Mouse (Mus musculus): Measurements from ENCODE around the gene Aatf.

DNA sequence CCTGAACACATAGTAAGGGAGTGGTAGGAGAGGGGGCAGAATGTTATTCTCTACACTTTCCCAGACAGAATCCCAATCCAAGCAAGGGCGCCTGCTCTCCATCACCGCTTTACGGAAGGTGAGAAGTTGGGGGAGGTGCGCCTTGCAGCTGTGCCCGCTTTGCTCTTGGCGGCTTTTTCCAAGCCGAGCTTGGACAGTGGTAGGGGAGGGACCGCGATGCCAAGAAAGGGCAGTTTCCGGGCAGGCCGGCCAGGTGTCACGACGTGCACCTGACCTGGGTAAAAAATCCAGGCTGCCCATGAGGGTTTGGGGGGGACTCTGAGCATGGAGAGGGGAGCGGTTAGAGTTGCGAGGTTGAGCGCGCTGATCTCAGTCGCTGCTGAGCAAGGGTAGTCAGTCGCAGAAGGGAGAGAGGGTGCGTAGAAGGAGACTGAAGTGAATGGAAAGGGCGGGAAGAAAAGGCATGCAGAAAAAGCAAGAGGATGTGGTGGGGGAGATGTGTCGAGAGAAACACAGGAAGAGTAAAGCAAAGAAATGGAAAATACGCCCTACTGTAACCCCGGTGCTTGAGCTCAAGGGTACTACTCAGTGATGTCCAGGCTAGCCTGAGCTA is 15.9 kb upstream of the Aatf start:
- TF ChIP-seq CTCF (IDR thresholded peaks at IDR 0.05; ENCODE audit: extremely low read depth, insufficient read length, insufficient replicate concordance, low read depth, low read length) = no peak
- TF ChIP-seq POLR2A (IDR thresholded peaks at IDR 0.05; ENCODE audit: low read depth, low read length) = no peak
